Mouse (Mus musculus) midbrain, embryonic 15.5 days (tissue): Measurements from ENCODE around the gene Prpf40b. TPM values are rescaled to one million over a fixed set of nuclear protein-coding genes. Genes with fewer than 3 reads are reported as not detected.

ENCODE experiments used
- ATAC-seq: fragments of 200-750 bp; cut with Nextera tagmentation; replicated peaks from 2 replicates; pipeline ENCODE4 v1.8.0; 2017; ENCODE audit warnings: moderate TSS enrichment
- H3K27ac ChIP-seq: fragments of 300-500 bp; sonication (generic); 2 replicates; pipeline ENCODE4 v1.5.1; 2015; ENCODE audit warnings: mild to moderate bottlenecking, inconsistent platforms
- H3K27me3 ChIP-seq: fragments of 300-500 bp; sonication (generic); replicated peaks from 2 replicates; pipeline ENCODE4 v1.6.1; 2015; ENCODE audit warnings: inconsistent platforms
- H3K36me3 ChIP-seq: fragments of 300-500 bp; sonication (generic); replicated peaks from 2 replicates; pipeline ENCODE4 v1.6.1; 2015; ENCODE audit warnings: inconsistent platforms
- H3K4me1 ChIP-seq: fragments of 300-500 bp; sonication (generic); 2 replicates; pipeline ENCODE4 v1.6.1; 2015; ENCODE audit warnings: inconsistent platforms
- H3K4me2 ChIP-seq: fragments of 300-500 bp; sonication (generic); 2 replicates; pipeline ENCODE4 v1.6.1; 2015; ENCODE audit warnings: inconsistent platforms, mild to moderate bottlenecking, moderate library complexity
- H3K4me3 ChIP-seq: fragments of 300-500 bp; sonication (generic); 2 replicates; pipeline ENCODE4 v1.5.1; 2015; ENCODE audit warnings: mild to moderate bottlenecking, inconsistent platforms
- H3K9ac ChIP-seq: fragments of 300-500 bp; sonication (generic); 2 replicates; pipeline ENCODE4 v1.6.1; 2015; ENCODE audit warnings: mild to moderate bottlenecking, inconsistent platforms
- H3K9me3 ChIP-seq: fragments of 300-500 bp; sonication (generic); 2 replicates; pipeline ENCODE4 v1.6.1; 2016; ENCODE audit warnings: inconsistent platforms
- WGBS: fragments of 180-500 bp; shearing (Covaris S2); methylation state at CpG from one replicate; pipeline ENCODE4 v1.1.7; 2015; ENCODE audit warnings: mixed read lengths; 5-methylcytosine and 5-hydroxymethylcytosine counted together
- polyA plus RNA-seq: library from polyadenylated mRNA; unstranded; fragments of >200 nt; fragmentation: Nextera tagmentation; extraction: Ambion mirVana; gene quantifications from 2 replicates; pipeline ENCODE4 v1.2.1, GENCODE M21; 2015

The Prpf40b gene
- polyA plus RNA-seq, 1 experiment from 2014 or later: 132 TPM

- 0 out of 2 replicates have a peak, but pooled peaks have one; percentile 20 for ATAC-seq
- no peaks in the 10 kb centered on the region for H3K9me3 ChIP-seq
- 0 out of 2 replicates have a peak overlapping the region, but pooled peaks have one; percentile 29 for H3K27ac ChIP-seq
- H3K9ac ChIP-seq: no peak overlapping the region
- H3K4me1 ChIP-seq: peaks cover 10% of the 10 kb centered on the region
- no peaks in the 10 kb centered on the region for H3K36me3 ChIP-seq
- H3K27me3 ChIP-seq: 0 out of 2 replicates have a peak, but pooled peaks cover 2% of the 10 kb centered on the region
- peak overlapping the region; percentile 46 for H3K4me2 ChIP-seq
- WGBS: 64% methylated on average over 8 of the region's 8 CpGs
- H3K4me3 ChIP-seq: peak overlapping the region; percentile 20
Measured at GRCm38 (mm10) chr15:99259167-99259729, 35.6 kb upstream of the Prpf40b start.

GRCm38 (mm10) chr15:99259730-99260252, 35.1 kb upstream of the Prpf40b start:
- Histone ChIP-seq H3K4me3 (peak overlapping the region; percentile 20), H3K27ac (peak overlapping the region; percentile 56; the same call in 1 of the 2 replicates), H3K9me3 (no peaks in the 10 kb centered on the region), H3K4me2 (peak overlapping the region; percentile 46), H3K9ac (no peak overlapping the region), H3K27me3 (0 out of 2 replicates have a peak, but pooled peaks cover 2% of the 10 kb centered on the region), H3K4me1 (peaks cover 10% of the 10 kb centered on the region), H3K36me3 (no peaks in the 10 kb centered on the region)
- WGBS: under 1% methylated on average over 8 of the region's 10 CpGs
- 0 out of 2 replicates have a peak, but pooled peaks have one; percentile 37 for ATAC-seq

- H3K4me3 ChIP-seq: no peak overlapping the region
- no peak for ATAC-seq
- no peak overlapping the region for H3K9ac ChIP-seq
- peaks cover 10% of the 10 kb centered on the region for H3K4me1 ChIP-seq
- WGBS: 52% methylated on average over 10 of the region's 10 CpGs
- H3K36me3 ChIP-seq: no peaks in the 10 kb centered on the region
- H3K9me3 ChIP-seq: no peaks in the 10 kb centered on the region
- H3K4me2 ChIP-seq: no peak overlapping the region
- 0 out of 2 replicates have a peak, but pooled peaks cover under 1% of the 10 kb centered on the region for H3K27me3 ChIP-seq
- H3K27ac ChIP-seq: no peak overlapping the region
Measured at GRCm38 (mm10) chr15:99262702-99263101, 32.2 kb upstream of the Prpf40b start.

GRCm38 (mm10) chr15:99264363-99264762, 30.5 kb upstream of the Prpf40b start:
- Histone ChIP-seq H3K27me3 (no peaks in the 10 kb centered on the region), H3K4me3 (no peak overlapping the region), H3K9me3 (no peaks in the 10 kb centered on the region), H3K4me1 (peaks cover 8% of the 10 kb centered on the region), H3K36me3 (no peaks in the 10 kb centered on the region), H3K4me2 (no peak overlapping the region), H3K9ac (no peak overlapping the region), H3K27ac (no peak overlapping the region)
- WGBS: 85% methylated on average over 2 of the region's 2 CpGs
- ATAC-seq: no peak

GRCm38 (mm10) chr15:99265679-99266078, 29.2 kb upstream of the Prpf40b start:
- Histone ChIP-seq H3K4me2 (no peak overlapping the region), H3K9ac (no peak overlapping the region), H3K27ac (no peak overlapping the region), H3K4me1 (no peaks in the 10 kb centered on the region), H3K9me3 (no peaks in the 10 kb centered on the region), H3K27me3 (no peaks in the 10 kb centered on the region), H3K36me3 (no peaks in the 10 kb centered on the region), H3K4me3 (no peak overlapping the region)
- 24% methylated on average over 4 of the region's 4 CpGs for WGBS
- no peak for ATAC-seq

- Histone ChIP-seq H3K9ac (no peak overlapping the region), H3K4me3 (no peak overlapping the region), H3K27ac (no peak overlapping the region), H3K4me1 (no peaks in the 10 kb centered on the region), H3K4me2 (no peak overlapping the region), H3K27me3 (no peaks in the 10 kb centered on the region), H3K9me3 (no peaks in the 10 kb centered on the region), H3K36me3 (no peaks in the 10 kb centered on the region)
- ATAC-seq: no peak
- 88% methylated on average over 8 of the region's 8 CpGs for WGBS
Measured at GRCm38 (mm10) chr15:99276095-99276494, 18.8 kb upstream of the Prpf40b start.

- no peaks in the 10 kb centered on the region for H3K36me3 ChIP-seq
- 84% methylated on average over 7 of the region's 7 CpGs for WGBS
- H3K4me2 ChIP-seq: no peak overlapping the region
Measured at GRCm38 (mm10) chr15:99278271-99278670, 16.6 kb upstream of the Prpf40b start.

GRCm38 (mm10) chr15:99283456-99283855, 11.4 kb upstream of the Prpf40b start:
- Histone ChIP-seq H3K27ac (no peak overlapping the region), H3K9me3 (no peaks in the 10 kb centered on the region), H3K36me3 (no peaks in the 10 kb centered on the region), H3K4me2 (no peak overlapping the region), H3K9ac (no peak overlapping the region), H3K4me1 (no peaks in the 10 kb centered on the region), H3K4me3 (no peak overlapping the region), H3K27me3 (no peaks in the 10 kb centered on the region)
- no peak for ATAC-seq
- WGBS: 67% methylated on average over 10 of the region's 10 CpGs

More at GRCm38 (mm10) chr15:99278271-99278670, 16.6 kb upstream of the Prpf40b start:
- Histone ChIP-seq H3K27me3 (no peaks in the 10 kb centered on the region), H3K4me1 (no peaks in the 10 kb centered on the region), H3K4me3 (no peak overlapping the region), H3K9ac (no peak overlapping the region), H3K9me3 (no peaks in the 10 kb centered on the region), H3K27ac (no peak overlapping the region)
- ATAC-seq: no peak

GRCm38 (mm10) chr15:99284527-99285188, 10.2 kb upstream of the Prpf40b start:
- H3K27ac ChIP-seq: no peak overlapping the region
- ATAC-seq: no peak
- H3K4me2 ChIP-seq: no peak overlapping the region
- H3K9ac ChIP-seq: no peak overlapping the region
- H3K9me3 ChIP-seq: no peaks in the 10 kb centered on the region
- 48% methylated on average over 14 of the region's 14 CpGs for WGBS
- H3K4me3 ChIP-seq: no peak overlapping the region
- H3K4me1 ChIP-seq: no peaks in the 10 kb centered on the region
- no peaks in the 10 kb centered on the region for H3K27me3 ChIP-seq
- no peaks in the 10 kb centered on the region for H3K36me3 ChIP-seq

GRCm38 (mm10) chr15:99285189-99285535, 9.7 kb upstream of the Prpf40b start:
- WGBS: 59% methylated on average over 8 of the region's 8 CpGs
- Histone ChIP-seq H3K36me3 (no peaks in the 10 kb centered on the region), H3K9ac (no peak overlapping the region), H3K4me1 (no peaks in the 10 kb centered on the region), H3K27ac (no peak overlapping the region), H3K9me3 (no peaks in the 10 kb centered on the region), H3K4me3 (no peak overlapping the region), H3K27me3 (no peaks in the 10 kb centered on the region), H3K4me2 (no peak overlapping the region)
- ATAC-seq: no peak

GRCm38 (mm10) chr15:99290586-99290985, 4.3 kb upstream of the Prpf40b start:
- no peak overlapping the region for H3K4me3 ChIP-seq
- no peak overlapping the region for H3K9ac ChIP-seq
- H3K9me3 ChIP-seq: no peaks in the 10 kb centered on the region
- no peak for ATAC-seq
- peaks cover 7% of the 10 kb centered on the region for H3K4me1 ChIP-seq
- H3K36me3 ChIP-seq: no peaks in the 10 kb centered on the region
- no peaks in the 10 kb centered on the region for H3K27me3 ChIP-seq
- no peak overlapping the region for H3K4me2 ChIP-seq
- no peak overlapping the region for H3K27ac ChIP-seq
- WGBS: 93% methylated on average over 11 of the region's 11 CpGs

GRCm38 (mm10) chr15:99294287-99294686, 600 bp upstream of the Prpf40b start:
- WGBS: 25% methylated on average over 16 of the region's 16 CpGs
- H3K27me3 ChIP-seq: no peaks in the 10 kb centered on the region
- peak overlapping the region; percentile 77 for H3K9ac ChIP-seq
- H3K9me3 ChIP-seq: no peaks in the 10 kb centered on the region
- H3K36me3 ChIP-seq: no peaks in the 10 kb centered on the region
- H3K27ac ChIP-seq: peak overlapping the region; percentile 87; the same call in 1 of the 2 replicates
- H3K4me1 ChIP-seq: peaks cover 24% of the 10 kb centered on the region
- H3K4me2 ChIP-seq: peak overlapping the region; percentile 64
- peak; percentile 15; the same call in 1 of the 2 replicates for ATAC-seq
- peak overlapping the region; percentile 78 for H3K4me3 ChIP-seq
